Mouse (Mus musculus): ENCODE measurements around the gene Mrpl55. TPM values are rescaled to one million over a fixed set of nuclear protein-coding genes. Genes with fewer than 3 reads are reported as not detected.

Gene Mrpl55
- polyA plus RNA-seq, 1 experiment = 36.0 TPM

GRCm38 (mm10) chr11:59196230-59196629, 6.1 kb upstream of the Mrpl55 start:
- TF ChIP-seq MYOG (IDR thresholded peaks at IDR 0.05; ENCODE audit: control insufficient read depth in 1 of 3, insufficient read depth in 1 of 3, insufficient read length in 2 of 3, low read depth in 2 of 3) (no peak), E2F4 (IDR thresholded peaks at IDR 0.05; ENCODE audit: insufficient read depth) (no peak), POLR2AphosphoS2 (IDR thresholded peaks at IDR 0.05; ENCODE audit: insufficient read length, low read depth) (no peak), MYOD1 (IDR thresholded peaks at IDR 0.05; ENCODE audit: control insufficient read depth in 1 of 3, insufficient read length in 2 of 3, low read depth in 2 of 3) (no peak), MAX (IDR thresholded peaks at IDR 0.05; ENCODE audit: low read depth) (no peak), CEBPB (IDR thresholded peaks at IDR 0.05; ENCODE audit: insufficient read depth, poor library complexity, severe bottlenecking) (no peak)
- H3K79me2 ChIP-seq (ENCODE audit: control insufficient read depth, insufficient read depth) = no peaks in the 10 kb centered on the region
- no peaks in the 10 kb centered on the region for H3K27me3 ChIP-seq (ENCODE audit: control insufficient read depth, insufficient read depth, insufficient read length)
- no peak overlapping the region for H3K4me3 ChIP-seq
- no peak overlapping the region for H3K4me2 ChIP-seq (ENCODE audit: low read depth)
- no peak overlapping the region for H3ac ChIP-seq (ENCODE audit: control insufficient read depth, insufficient read length)
- no peaks in the 10 kb centered on the region for H3K36me3 ChIP-seq (ENCODE audit: control insufficient read depth, insufficient read depth)

- peak overlapping the region; percentile 69 for H3K4me3 ChIP-seq
- no peaks in the 10 kb centered on the region for H3K27me3 ChIP-seq (ENCODE audit: control insufficient read depth, insufficient read depth, insufficient read length)
- H3K36me3 ChIP-seq (ENCODE audit: control insufficient read depth, insufficient read depth) = peaks cover 2% of the 10 kb centered on the region
- H3K79me2 ChIP-seq (ENCODE audit: control insufficient read depth, insufficient read depth) = peaks cover 5% of the 10 kb centered on the region
- peak overlapping the region; percentile 83 for H3K4me2 ChIP-seq (ENCODE audit: low read depth)
- no peak for TF ChIP-seq USF1 (IDR thresholded peaks at IDR 0.05; ENCODE audit: low read depth)
- TF ChIP-seq MAX (IDR thresholded peaks at IDR 0.05; ENCODE audit: low read depth) = no peak
- TF ChIP-seq TCF12 (IDR thresholded peaks at IDR 0.05; ENCODE audit: insufficient read depth, poor library complexity, severe bottlenecking) = no peak
- no peak for TF ChIP-seq E2F4 (IDR thresholded peaks at IDR 0.05; ENCODE audit: insufficient read depth)
- no peak for TF ChIP-seq POLR2AphosphoS2 (IDR thresholded peaks at IDR 0.05; ENCODE audit: insufficient read length, low read depth)
- no peak overlapping the region for H3ac ChIP-seq (ENCODE audit: control insufficient read depth, insufficient read length)
Observed at GRCm38 (mm10) chr11:59201216-59202002, 877 bp upstream of the Mrpl55 start.

DNA sequence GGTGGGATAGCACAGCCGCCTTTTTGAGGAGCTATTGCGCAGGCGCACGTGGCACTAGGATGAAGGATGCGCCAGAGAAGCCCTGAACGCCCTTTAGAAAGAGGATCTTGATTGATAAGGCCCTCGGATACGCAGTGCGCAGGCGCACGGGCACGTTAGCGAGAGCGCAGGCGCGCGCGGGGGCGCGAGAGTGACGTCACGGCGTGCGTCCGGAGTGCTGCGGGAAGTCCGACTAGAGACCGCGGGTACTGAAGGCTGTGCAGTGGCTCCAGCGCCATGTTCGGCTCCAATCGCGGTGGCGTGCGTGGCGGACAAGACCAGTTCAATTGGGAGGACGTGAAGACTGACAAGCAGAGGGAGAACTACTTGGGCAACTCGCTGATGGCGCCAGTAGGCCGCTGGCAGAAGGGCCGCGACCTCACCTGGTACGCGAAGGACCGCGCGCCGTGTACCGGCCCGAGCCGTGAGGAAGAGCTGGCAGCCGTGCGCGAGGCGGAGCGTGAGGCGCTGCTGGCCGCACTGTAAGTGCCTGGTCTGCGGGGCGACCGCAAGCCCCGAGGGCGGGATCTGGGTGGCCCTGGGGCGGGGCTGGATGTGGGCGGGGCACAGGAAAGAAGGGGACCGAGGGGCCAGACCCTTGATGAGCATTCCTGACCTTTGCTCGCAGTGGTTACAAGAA, 6.0 kb downstream of the Mrpl55 start, which contains the start of gene 2310033P09Rik:
Gene 2310033P09Rik, plus strand, starts transcription at position 169 of the 679 bp plus-strand sequence.
- Histone ChIP-seq H3K36me3 (ENCODE audit: control insufficient read depth, insufficient read depth) (peaks cover 30% of the 10 kb centered on the region), H3K4me2 (ENCODE audit: low read depth) (peak within 1 kb of the TSS; percentile 87), H3K27me3 (ENCODE audit: control insufficient read depth, insufficient read depth, insufficient read length) (no peaks in the 10 kb centered on the region), H3K79me2 (ENCODE audit: control insufficient read depth, insufficient read depth) (peaks cover 16% of the 10 kb centered on the region), H3K4me3 (peak within 1 kb of the TSS; percentile 73), H3ac (ENCODE audit: control insufficient read depth, insufficient read length) (peak within 1 kb of the TSS; percentile 70)
- TF ChIP-seq USF1 (IDR thresholded peaks at IDR 0.05; ENCODE audit: low read depth) = no peak
- peak; percentile 93 for TF ChIP-seq POLR2AphosphoS2 (IDR thresholded peaks at IDR 0.05; ENCODE audit: insufficient read length, low read depth)
- TF ChIP-seq CEBPB (IDR thresholded peaks at IDR 0.05; ENCODE audit: insufficient read depth, poor library complexity, severe bottlenecking) = no peak
- TF ChIP-seq POLR2A (IDR thresholded peaks at IDR 0.05; ENCODE audit: insufficient read length, low read depth) = peak; percentile 86
- peak; percentile 57 for TF ChIP-seq E2F4 (IDR thresholded peaks at IDR 0.05; ENCODE audit: insufficient read depth)

DNA sequence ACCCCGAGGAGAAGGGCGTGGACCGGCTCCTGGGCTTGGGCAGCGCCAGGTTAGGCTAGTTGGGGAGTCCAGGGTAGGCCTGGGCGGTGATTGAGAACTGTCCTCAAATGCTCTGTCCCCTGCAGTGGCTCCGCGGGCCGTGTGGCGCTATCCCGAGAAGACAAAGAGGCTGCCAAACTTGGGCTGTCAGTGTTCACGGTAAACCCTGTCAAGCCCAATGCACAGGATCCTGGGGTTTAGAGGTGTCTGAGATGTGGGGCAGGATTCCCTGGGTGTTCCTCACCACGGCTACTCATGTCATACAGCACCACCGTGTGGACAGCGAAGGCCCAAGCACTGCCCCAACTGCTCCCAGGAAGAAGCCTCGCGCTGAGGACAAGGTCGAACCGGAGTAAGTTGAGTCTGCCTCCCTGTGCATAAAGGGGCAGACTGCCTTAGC, 6.7 kb downstream of the Mrpl55 start:
- peak overlapping the region; percentile 76 for H3K4me2 ChIP-seq (ENCODE audit: low read depth)
- no peaks in the 10 kb centered on the region for H3K27me3 ChIP-seq (ENCODE audit: control insufficient read depth, insufficient read depth, insufficient read length)
- H3K36me3 ChIP-seq (ENCODE audit: control insufficient read depth, insufficient read depth) = peaks cover 30% of the 10 kb centered on the region
- peaks cover 23% of the 10 kb centered on the region for H3K79me2 ChIP-seq (ENCODE audit: control insufficient read depth, insufficient read depth)
- H3ac ChIP-seq (ENCODE audit: control insufficient read depth, insufficient read length) = peak overlapping the region; percentile 70
- peak overlapping the region; percentile 73 for H3K4me3 ChIP-seq
- TF ChIP-seq POLR2A (IDR thresholded peaks at IDR 0.05; ENCODE audit: insufficient read length, low read depth) (peak; percentile 38), MYOD1 (IDR thresholded peaks at IDR 0.05; ENCODE audit: control insufficient read depth in 1 of 3, insufficient read length in 2 of 3, low read depth in 2 of 3) (no peak), CEBPB (IDR thresholded peaks at IDR 0.05; ENCODE audit: insufficient read depth, poor library complexity, severe bottlenecking) (no peak), POLR2AphosphoS2 (IDR thresholded peaks at IDR 0.05; ENCODE audit: insufficient read length, low read depth) (peak; percentile 83)

GRCm38 (mm10) chr11:59209580-59209979, 7.3 kb downstream of the Mrpl55 start:
- Histone ChIP-seq H3ac (ENCODE audit: control insufficient read depth, insufficient read length) (no peak overlapping the region), H3K4me2 (ENCODE audit: low read depth) (no peak overlapping the region), H3K27me3 (ENCODE audit: control insufficient read depth, insufficient read depth, insufficient read length) (no peaks in the 10 kb centered on the region), H3K79me2 (ENCODE audit: control insufficient read depth, insufficient read depth) (peaks cover 28% of the 10 kb centered on the region), H3K36me3 (ENCODE audit: control insufficient read depth, insufficient read depth) (peaks cover 30% of the 10 kb centered on the region), H3K4me3 (no peak overlapping the region)
- TF ChIP-seq POLR2A (IDR thresholded peaks at IDR 0.05; ENCODE audit: insufficient read length, low read depth) (peak; percentile 3), CEBPB (IDR thresholded peaks at IDR 0.05; ENCODE audit: insufficient read depth, poor library complexity, severe bottlenecking) (no peak), MYOG (IDR thresholded peaks at IDR 0.05; ENCODE audit: control insufficient read depth in 1 of 3, insufficient read depth in 1 of 3, insufficient read length in 2 of 3, low read depth in 2 of 3) (no peak), TCF12 (IDR thresholded peaks at IDR 0.05; ENCODE audit: insufficient read depth, poor library complexity, severe bottlenecking) (no peak)

All from myocyte (in vitro differentiated cells).